Mouse (Mus musculus) hematopoietic stem cell, adult 5-6 weeks (primary cell): ENCODE results near the gene AC161166.1. TPM values are rescaled to one million over a fixed set of nuclear protein-coding genes. Genes with fewer than 3 reads are reported as not detected.
"Not testable (repeated sequence)": the region's sequence is repeated elsewhere in the genome, so short reads cannot be mapped to it uniquely, and the experiment has no call there.

ENCODE experiments used
- ATAC-seq, 2 experiments: fragments of 125-278 bp in 1 of 2; replicated peaks in 1 of 2; 2 replicates each; pipeline ENCODE4 v1.8.0; 2016 to 2017; ENCODE audit warnings: inconsistent platforms in 2 of 2, mild to moderate bottlenecking in 2 of 2, moderate number of reproducible peaks in 2 of 2, low read depth in 1 of 2, moderate TSS enrichment in 1 of 2; ENCODE audit not compliant: low FRiP score in 2 of 2, poor library complexity in 2 of 2, severe bottlenecking in 2 of 2, insufficient read depth in 1 of 2, low TSS enrichment in 1 of 2
- total RNA-seq: library from RNA; stranded (forward); fragments of 172-1452, 232-1000 nt; gene quantifications from 2 replicates; pipeline ENCODE4 v1.2.3, GENCODE M21; 2017

The AC161166.1 gene
- total RNA-seq, 1 experiment from 2014 or later = not detected

- ATAC-seq = peak; percentile 88 to 92
Observed at GRCm38 (mm10) chr7:24530062-24530931, 18.0 kb upstream of the AC161166.1 start, which contains the start of gene Irgq. Gene Irgq, plus strand, starts transcription at chr7:24530689.

GRCm38 (mm10) chr7:24529580-24529979, 17.3 kb upstream of the AC161166.1 start:
- ATAC-seq = no peak

GRCm38 (mm10) chr7:24528861-24529260, 16.6 kb upstream of the AC161166.1 start:
- no peak for ATAC-seq

- no peak for ATAC-seq
Observed at GRCm38 (mm10) chr7:24525686-24526420, 13.6 kb upstream of the AC161166.1 start.

GRCm38 (mm10) chr7:24524978-24525377, 12.7 kb upstream of the AC161166.1 start:
- ATAC-seq = no peak

GRCm38 (mm10) chr7:24523723-24524122, 11.5 kb upstream of the AC161166.1 start:
- no peak for ATAC-seq

- ATAC-seq = no peak
Observed at GRCm38 (mm10) chr7:24522805-24523204, 10.6 kb upstream of the AC161166.1 start.

GRCm38 (mm10) chr7:24520054-24520453, 7.8 kb upstream of the AC161166.1 start:
- ATAC-seq = not testable (repeated sequence)

GRCm38 (mm10) chr7:24519130-24519529, 6.9 kb upstream of the AC161166.1 start:
- no peak for ATAC-seq

- no peak for ATAC-seq
Observed at GRCm38 (mm10) chr7:24517654-24518053, 5.4 kb upstream of the AC161166.1 start.

- no peak for ATAC-seq
Observed at GRCm38 (mm10) chr7:24517077-24517476, 4.8 kb upstream of the AC161166.1 start.

- ATAC-seq = not testable (repeated sequence)
Observed at GRCm38 (mm10) chr7:24516319-24516718, 4.1 kb upstream of the AC161166.1 start.

- peak in 1 of 2 experiments; percentile 9; a peak in 1 of 4 replicates for ATAC-seq
Observed at GRCm38 (mm10) chr7:24507726-24508114, 4.5 kb downstream of the AC161166.1 start.

- ATAC-seq = peak; percentile 40 to 60
Observed at GRCm38 (mm10) chr7:24506838-24507725, 5.2 kb downstream of the AC161166.1 start, which contains the start of gene Zfp428. Gene Zfp428, plus strand, starts transcription at chr7:24507006.

GRCm38 (mm10) chr7:24506476-24506837, 5.8 kb downstream of the AC161166.1 start:
- ATAC-seq = no peak

GRCm38 (mm10) chr7:24506065-24506459, 6.2 kb downstream of the AC161166.1 start:
- ATAC-seq = no peak

GRCm38 (mm10) chr7:24505447-24506064, 6.7 kb downstream of the AC161166.1 start:
- ATAC-seq = no peak
